Mouse (Mus musculus) liver, embryonic 16.5 days (tissue): ENCODE measurements around the gene Pdia4. TPM values are rescaled to one million over a fixed set of nuclear protein-coding genes. Genes with fewer than 3 reads are reported as not detected.
"Not testable (repeated sequence)": the region's sequence is repeated elsewhere in the genome, so short reads cannot be mapped to it uniquely, and the experiment has no call there.

Source experiments
- ATAC-seq: fragments of 200-750 bp; cut with Nextera tagmentation; 2 replicates; pipeline ENCODE4 v1.8.0; 2017; ENCODE audit warnings: low read depth, mild to moderate bottlenecking, moderate number of reproducible peaks, moderate library complexity
- H3K27ac ChIP-seq: fragments of 300-500 bp; sonication (generic); 2 replicates; pipeline ENCODE4 v1.5.1; 2014; ENCODE audit warnings: mild to moderate bottlenecking, low read length
- H3K27me3 ChIP-seq: fragments of 300-500 bp; sonication (generic); 2 replicates; pipeline ENCODE4 v1.6.1; 2014; ENCODE audit warnings: low read depth, low read length, mixed read lengths; ENCODE audit not compliant: control insufficient read depth, insufficient read depth
- H3K36me3 ChIP-seq: fragments of 300-500 bp; sonication (generic); 2 replicates; pipeline ENCODE4 v1.6.1; 2014; ENCODE audit warnings: mild to moderate bottlenecking; ENCODE audit not compliant: control insufficient read depth, insufficient read depth
- H3K4me1 ChIP-seq: fragments of 300-500 bp; sonication (generic); 2 replicates; pipeline ENCODE4 v1.6.1; 2014; ENCODE audit warnings: low read depth, low read length, mixed read lengths; ENCODE audit not compliant: control insufficient read depth
- H3K4me2 ChIP-seq: fragments of 300-500 bp; sonication (generic); 2 replicates; pipeline ENCODE4 v1.6.1; 2014; ENCODE audit warnings: low read depth, low read length, mixed read lengths
- H3K4me3 ChIP-seq: fragments of 300-500 bp; sonication (generic); 2 replicates; pipeline ENCODE4 v1.5.1; 2014; ENCODE audit warnings: low read depth, mild to moderate bottlenecking, low read length
- H3K9ac ChIP-seq: fragments of 300-500 bp; sonication (generic); 2 replicates; pipeline ENCODE4 v1.6.1; 2014; ENCODE audit warnings: low read depth, low read length
- H3K9me3 ChIP-seq: fragments of 300-500 bp; sonication (generic); replicated peaks from 2 replicates; pipeline ENCODE4 v1.6.1; 2016; ENCODE audit warnings: low read length; ENCODE audit not compliant: control insufficient read depth
- WGBS: fragments of 180-500 bp; shearing (Covaris S2); extraction: QIAGEN DNeasy Blood & Tissue Kit; methylation state at CpG from one replicate; pipeline ENCODE4 v1.1.7; 2014; ENCODE audit not compliant: insufficient replicate concordance; 5-methylcytosine and 5-hydroxymethylcytosine counted together
- polyA plus RNA-seq: library from polyadenylated mRNA; unstranded; fragments of >200 nt; fragmentation: Nextera tagmentation; extraction: Ambion mirVana; gene quantifications from 2 replicates; pipeline ENCODE4 v1.2.1, GENCODE M21; 2015

Gene Pdia4
- polyA plus RNA-seq, 1 experiment from 2014 or later, result 136 TPM

GRCm38 (mm10) chr6:47784707-47785412 lies 28.4 kb downstream of the Pdia4 start:
- Histone ChIP-seq H3K4me1 (peaks cover 14% of the 10 kb centered on the region), H3K4me2 (no peak overlapping the region), H3K27ac (no peak overlapping the region), H3K9ac (no peak overlapping the region), H3K9me3 (no peaks in the 10 kb centered on the region), H3K4me3 (no peak overlapping the region), H3K27me3 (no peaks in the 10 kb centered on the region), H3K36me3 (no peaks in the 10 kb centered on the region)
- 56% methylated on average over 5 of the region's 5 CpGs for WGBS
- ATAC-seq, result no peak

- WGBS, result under 1% methylated on average over 21 of the region's 21 CpGs
- Histone ChIP-seq H3K9ac (peak overlapping the region; percentile 70), H3K36me3 (no peaks in the 10 kb centered on the region), H3K4me3 (peak overlapping the region; percentile 69), H3K9me3 (no peaks in the 10 kb centered on the region), H3K4me2 (peak overlapping the region; percentile 49), H3K27ac (peak overlapping the region; percentile 79), H3K4me1 (peaks cover 14% of the 10 kb centered on the region), H3K27me3 (no peaks in the 10 kb centered on the region)
- ATAC-seq, result peak; percentile 49; the same call in 1 of the 2 replicates
These were observed 31.9 kb downstream of the Pdia4 start for GRCm38 (mm10) chr6:47781091-47781968.

- H3K9ac ChIP-seq, result peak overlapping the region; percentile 70
- ATAC-seq, result no peak
These were observed 32.6 kb downstream of the Pdia4 start for GRCm38 (mm10) chr6:47780576-47781013.

GRCm38 (mm10) chr6:47771760-47772159 lies 41.5 kb downstream of the Pdia4 start:
- not testable (repeated sequence) for ATAC-seq, H3K4me1 ChIP-seq, H3K4me2 ChIP-seq, H3K4me3 ChIP-seq, H3K36me3 ChIP-seq, H3K27ac ChIP-seq, H3K9ac ChIP-seq, H3K9me3 ChIP-seq, H3K27me3 ChIP-seq
- 42% methylated on average over 7 of the region's 19 CpGs for WGBS

More at GRCm38 (mm10) chr6:47780576-47781013, 32.6 kb downstream of the Pdia4 start:
- Histone ChIP-seq H3K27ac (peak overlapping the region; percentile 79), H3K9me3 (no peaks in the 10 kb centered on the region), H3K4me2 (peak overlapping the region; percentile 49), H3K36me3 (no peaks in the 10 kb centered on the region), H3K27me3 (no peaks in the 10 kb centered on the region), H3K4me3 (peak overlapping the region; percentile 69), H3K4me1 (peaks cover 14% of the 10 kb centered on the region)
- WGBS, result 5% methylated on average over 2 of the region's 2 CpGs

GRCm38 (mm10) chr6:47771113-47771512 lies 42.1 kb downstream of the Pdia4 start:
- not testable (repeated sequence) for H3K27ac ChIP-seq, H3K4me2 ChIP-seq, H3K9me3 ChIP-seq, H3K36me3 ChIP-seq, H3K9ac ChIP-seq, ATAC-seq, H3K4me1 ChIP-seq, H3K4me3 ChIP-seq, H3K27me3 ChIP-seq
- 77% methylated on average over 12 of the region's 12 CpGs for WGBS

GRCm38 (mm10) chr6:47769861-47770260 lies 43.4 kb downstream of the Pdia4 start:
- H3K4me2 ChIP-seq, H3K9ac ChIP-seq, H3K4me3 ChIP-seq, H3K27me3 ChIP-seq, H3K9me3 ChIP-seq, H3K27ac ChIP-seq, H3K4me1 ChIP-seq, H3K36me3 ChIP-seq, ATAC-seq: not testable (repeated sequence)
- 63% methylated on average over 4 of the region's 4 CpGs for WGBS

- not testable (repeated sequence) for H3K9me3 ChIP-seq, H3K27ac ChIP-seq, H3K4me2 ChIP-seq, H3K4me3 ChIP-seq, H3K9ac ChIP-seq, H3K27me3 ChIP-seq, H3K4me1 ChIP-seq, H3K36me3 ChIP-seq, ATAC-seq
- WGBS, result 40% methylated on average over 1 of the region's 12 CpGs
These were observed 44.7 kb downstream of the Pdia4 start for GRCm38 (mm10) chr6:47768520-47768919.

- H3K4me2 ChIP-seq, H3K4me3 ChIP-seq, H3K4me1 ChIP-seq, H3K36me3 ChIP-seq, H3K9ac ChIP-seq, H3K9me3 ChIP-seq, H3K27me3 ChIP-seq, ATAC-seq, H3K27ac ChIP-seq: not testable (repeated sequence)
- 48% methylated on average over 6 of the region's 20 CpGs for WGBS
These were observed 45.9 kb downstream of the Pdia4 start for GRCm38 (mm10) chr6:47767355-47767754.

- not testable (repeated sequence) for H3K4me1 ChIP-seq, H3K9me3 ChIP-seq, H3K4me3 ChIP-seq, H3K27me3 ChIP-seq, H3K36me3 ChIP-seq, ATAC-seq, H3K4me2 ChIP-seq, H3K27ac ChIP-seq, H3K9ac ChIP-seq
- 64% methylated on average over 8 of the region's 10 CpGs for WGBS
These were observed 50.5 kb downstream of the Pdia4 start for GRCm38 (mm10) chr6:47762686-47763085.
